Mouse (Mus musculus) ES-Bruce4 (cell line): ENCODE measurements around the gene Dab1.

Experiments
- CTCF ChIP-seq: IDR thresholded peaks from one replicate; pipeline ENCODE4 v1.8.1; 2011; ENCODE audit warnings: low read depth, low read length
- EP300 ChIP-seq: IDR thresholded peaks from 2 replicates; pipeline ENCODE4 v1.6.1; 2011; ENCODE audit warnings: low read depth, low read length; ENCODE audit not compliant: insufficient read depth

GRCm38 (mm10) chr4:104275260-104275659, 656.1 kb downstream of the Dab1 start:
- TF ChIP-seq EP300 (no peak), CTCF (no peak)
